Mouse (Mus musculus): ENCODE measurements at regions not wholly inside any gene's neighbourhood (a gene's known extent, or its start where the extent isn't known, plus 50 kb on each side); places are given as distances from the start of the nearest gene placed in this dataset.

- ATAC-seq (ENCODE audit: low FRiP score): no peak
- H3K9ac ChIP-seq: no peak overlapping the region
- no peaks in the 10 kb centered on the region for H3K36me3 ChIP-seq
- H3K27ac ChIP-seq: no peak overlapping the region
- no peak overlapping the region for H3K4me2 ChIP-seq
- H3K4me1 ChIP-seq (replicated peaks): peaks cover 4% of the 10 kb centered on the region; the same call in 1 of the 2 replicates
- no peaks in the 10 kb centered on the region for H3K9me3 ChIP-seq
- 81% methylated on average over 4 of the region's 4 CpGs for whole genome bisulfite sequencing
- no peaks in the 10 kb centered on the region for H3K27me3 ChIP-seq
- H3K4me3 ChIP-seq: no peak overlapping the region
Observed at GRCm38 (mm10) chr2:179390486-179390885, 51.7 kb upstream of the Cdh4 start.

- Histone ChIP-seq H3K27ac (no peak overlapping the region), H3K4me1 (replicated peaks) (peaks cover 4% of the 10 kb centered on the region; the same call in 1 of the 2 replicates), H3K27me3 (no peaks in the 10 kb centered on the region), H3K9ac (no peak overlapping the region), H3K4me3 (no peak overlapping the region), H3K36me3 (no peaks in the 10 kb centered on the region), H3K4me2 (no peak overlapping the region), H3K9me3 (no peaks in the 10 kb centered on the region)
- no peak for ATAC-seq (ENCODE audit: low FRiP score)
- WGBS: 77% methylated on average over 11 of the region's 11 CpGs
Observed at GRCm38 (mm10) chr2:179390924-179391461, 51.2 kb upstream of the Cdh4 start.

All from hindbrain, embryonic 13.5 days (tissue).